Mouse (Mus musculus) CH12.LX (cell line): Measurements from ENCODE around the gene Lgi1. TPM values are rescaled to one million over a fixed set of nuclear protein-coding genes. Genes with fewer than 3 reads are reported as not detected.

ENCODE experiments used
- DNase-seq: peaks from one replicate; pipeline ENCODE4 v3.0.0-alpha.2; 2013; ENCODE audit errors: extremely low read depth
- H3K27ac ChIP-seq: 2 replicates; pipeline ENCODE4 v1.5.1; 2012; ENCODE audit warnings: low read depth, mild to moderate bottlenecking, control low read depth, moderate library complexity; ENCODE audit not compliant: insufficient read depth
- H3K27me3 ChIP-seq: replicated peaks from 2 replicates; pipeline ENCODE3; 2012; ENCODE audit warnings: inconsistent platforms
- H3K36me3 ChIP-seq, 2 experiments: replicated peaks in 1 of 2; 2 replicates each; pipeline versions ENCODE3 to v1.6.1; 2012; ENCODE audit warnings: inconsistent platforms in 1 of 2, low read length in 1 of 2, mild to moderate bottlenecking in 1 of 2, mixed read lengths in 1 of 2, moderate library complexity in 1 of 2; ENCODE audit not compliant: control insufficient read depth in 1 of 2, insufficient read depth in 1 of 2
- H3K4me1 ChIP-seq, 2 experiments: 2 replicates each; pipeline ENCODE4 v1.6.1; 2012; ENCODE audit warnings: inconsistent platforms in 1 of 2, moderate library complexity in 1 of 2; ENCODE audit not compliant: insufficient read depth in 2 of 2, control insufficient read depth in 1 of 2
- H3K4me2 ChIP-seq: 2 replicates; pipeline ENCODE4 v1.6.1; 2012; ENCODE audit warnings: low read depth, mild to moderate bottlenecking, control low read depth; ENCODE audit not compliant: poor library complexity, insufficient read depth, severe bottlenecking
- H3K4me3 ChIP-seq, 3 experiments: fragments of 150-350 bp in 1 of 3; sonication (generic) in 1 of 3; replicated peaks in 1 of 3; 2 replicates each; pipeline versions ENCODE3 to v1.5.1; 2011 to 2012; ENCODE audit warnings: low read depth in 2 of 3, low read length in 2 of 3, mild to moderate bottlenecking in 2 of 3, moderate library complexity in 2 of 3, control low read depth in 1 of 3, improper control_type of control experiment in 1 of 3, inconsistent platforms in 1 of 3, mixed read lengths in 1 of 3; ENCODE audit not compliant: poor library complexity in 1 of 3
- H3K79me2 ChIP-seq: replicated peaks from 2 replicates; pipeline ENCODE4 v1.6.1; 2012; ENCODE audit warnings: mild to moderate bottlenecking, moderate library complexity; ENCODE audit not compliant: control insufficient read depth, poor library complexity, insufficient read depth, severe bottlenecking; ENCODE audit errors: extremely low read depth
- H3K9ac ChIP-seq: 2 replicates; pipeline ENCODE4 v1.6.1; 2012; ENCODE audit warnings: low read depth, mild to moderate bottlenecking, control low read depth, moderate library complexity; ENCODE audit not compliant: insufficient read depth
- H3K9me3 ChIP-seq: replicated peaks from 2 replicates; pipeline ENCODE3; 2012; ENCODE audit warnings: low read length, inconsistent platforms, mixed read lengths
- EP300 ChIP-seq: IDR thresholded peaks from 2 replicates; pipeline ENCODE4 v1.6.1; 2011; ENCODE audit warnings: low read length, improper control_type of control experiment
- ETS1 ChIP-seq: conservative IDR thresholded peaks from 2 replicates; pipeline ENCODE4 v1.6.1; 2012; ENCODE audit warnings: low read depth, mild to moderate bottlenecking, inconsistent platforms, low read length, improper control_type of control experiment, moderate library complexity
- GABPA ChIP-seq: IDR thresholded peaks from 2 replicates; pipeline ENCODE4 v1.6.1; 2012; ENCODE audit warnings: low read depth, low read length, improper control_type of control experiment, inconsistent platforms; ENCODE audit not compliant: insufficient replicate concordance
- HCFC1 ChIP-seq: IDR thresholded peaks from 2 replicates; pipeline ENCODE4 v1.6.1; 2012; ENCODE audit warnings: low read depth, mild to moderate bottlenecking, inconsistent platforms, low read length, improper control_type of control experiment
- JUN ChIP-seq: IDR thresholded peaks from 2 replicates; pipeline ENCODE4 v1.6.1; 2011; ENCODE audit warnings: low read depth, mild to moderate bottlenecking, low read length, improper control_type of control experiment, moderate library complexity; ENCODE audit not compliant: insufficient read depth
- JUND ChIP-seq: conservative IDR thresholded peaks from 2 replicates; pipeline ENCODE4 v1.6.1; 2011; ENCODE audit warnings: low read depth, low read length, improper control_type of control experiment
- KAT2A ChIP-seq: IDR thresholded peaks from 2 replicates; pipeline ENCODE4 v1.6.1; 2012; ENCODE audit warnings: low read length, improper control_type of control experiment, inconsistent platforms; ENCODE audit not compliant: insufficient replicate concordance
- MAFK ChIP-seq: IDR thresholded peaks from 2 replicates; pipeline ENCODE4 v1.6.1; 2011; ENCODE audit warnings: low read length, improper control_type of control experiment; ENCODE audit not compliant: insufficient replicate concordance
- MAX ChIP-seq: IDR thresholded peaks from 2 replicates; pipeline ENCODE4 v1.6.1; 2011; ENCODE audit warnings: low read length, improper control_type of control experiment
- MYC ChIP-seq: IDR thresholded peaks from 2 replicates; pipeline ENCODE4 v1.6.1; 2011; ENCODE audit warnings: low read depth, mild to moderate bottlenecking, improper control_type of control experiment, low read length
- NELFE ChIP-seq: IDR thresholded peaks from 2 replicates; pipeline ENCODE4 v1.6.1; 2011; ENCODE audit warnings: low read depth, low read length, improper control_type of control experiment
- NRF1 ChIP-seq: IDR thresholded peaks from 2 replicates; pipeline ENCODE4 v1.6.1; 2014; ENCODE audit warnings: low read depth, mild to moderate bottlenecking, inconsistent platforms, low read length, improper control_type of control experiment, moderate library complexity
- POLR2A ChIP-seq: IDR thresholded peaks from 2 replicates; pipeline ENCODE4 v1.6.1; 2011; ENCODE audit warnings: low read depth, mild to moderate bottlenecking, improper control_type of control experiment, low read length
- RAD21 ChIP-seq: IDR thresholded peaks from 2 replicates; pipeline ENCODE4 v1.6.1; 2011; ENCODE audit warnings: low read depth, mild to moderate bottlenecking, low read length, improper control_type of control experiment, moderate library complexity
- RCOR1 ChIP-seq: conservative IDR thresholded peaks from 2 replicates; pipeline ENCODE4 v1.6.1; 2012; ENCODE audit warnings: low read depth, mild to moderate bottlenecking, inconsistent platforms, low read length, improper control_type of control experiment
- SMC3 ChIP-seq: IDR thresholded peaks from 2 replicates; pipeline ENCODE4 v1.6.1; 2011; ENCODE audit warnings: low read depth, low read length, improper control_type of control experiment
- TCF12 ChIP-seq: IDR thresholded peaks from 2 replicates; pipeline ENCODE4 v1.6.1; 2014; ENCODE audit warnings: low read depth, mild to moderate bottlenecking, inconsistent platforms, low read length, improper control_type of control experiment
- USF1 ChIP-seq: IDR thresholded peaks from 2 replicates; pipeline ENCODE4 v1.6.1; 2014; ENCODE audit warnings: low read depth, mild to moderate bottlenecking, inconsistent platforms, low read length, improper control_type of control experiment
- ZC3H11A ChIP-seq: IDR thresholded peaks from 2 replicates; pipeline ENCODE4 v1.6.1; 2012; ENCODE audit warnings: low read depth, mild to moderate bottlenecking, inconsistent platforms, low read length, improper control_type of control experiment
- ZMIZ1 ChIP-seq: IDR thresholded peaks from 2 replicates; pipeline ENCODE4 v1.6.1; 2012; ENCODE audit warnings: low read depth, mild to moderate bottlenecking, inconsistent platforms, low read length, improper control_type of control experiment
- ZNF384 ChIP-seq: IDR thresholded peaks from 2 replicates; pipeline ENCODE4 v1.6.1; 2012; ENCODE audit warnings: low read depth, low read length, improper control_type of control experiment, inconsistent platforms
- dilution Hi-C: fragments of 300-500 bp; cut with MboI; formaldehyde crosslinking; loops from 2 replicates; pipeline ENCODE4 v1.14.3; 2020; ENCODE audit warnings: low sequenced_read_pairs; ENCODE audit not compliant: extremely low pct_unique_long_range_greater_than_20kb, extremely low pct_ligation_motif_present
- in situ Hi-C: fragments of 300-500 bp; cut with MboI; formaldehyde crosslinking; loops from 3 replicates; pipeline ENCODE4 v1.14.3; 2019; ENCODE audit warnings: low sequenced_read_pairs, low pct_ligation_motif_present, low pct_unique_long_range_greater_than_20kb, mixed read lengths
- polyA plus RNA-seq: library from polyadenylated mRNA; unstranded; fragments of >175 nt; gene quantifications from 2 replicates; pipeline ENCODE4 v1.2.1, GENCODE M21; 2012; ENCODE audit warnings: low read depth; ENCODE audit not compliant: insufficient read length
- total RNA-seq, 2 experiments: library from RNA; depleted of rRNA; stranded (reverse); fragments of 300-350 nt in 1 of 2; fragments of >200 nt in 1 of 2; gene quantifications; 2 replicates each; pipeline ENCODE4 v1.2.3; 2012 to 2014

The Lgi1 gene
- total and polyA plus RNA-seq, 3 experiments: 0.20 TPM; not detected in 2

GRCm38 (mm10) chr19:38238213-38238951 lies 26.0 kb upstream of the Lgi1 start:
- Histone ChIP-seq H3K9me3 (no peaks in the 10 kb centered on the region), H3K4me2 (no peak overlapping the region), H3K27ac (no peak overlapping the region), H3K4me3 (no peak overlapping the region), H3K79me2 (no peaks in the 10 kb centered on the region), H3K9ac (no peak overlapping the region), H3K36me3 (no peaks in the 10 kb centered on the region), H3K4me1 (peaks cover 6 to 20% of the 10 kb centered on the region in 2 experiments), H3K27me3 (no peaks in the 10 kb centered on the region)
- dilution Hi-C loops (no loop called here), in situ Hi-C loops (no loop called here)
- TF ChIP-seq EP300 (no peak), ETS1 (no peak), RAD21 (no peak), ZNF384 (no peak), JUND (no peak), MAFK (no peak), ZMIZ1 (no peak), MYC (no peak), NRF1 (no peak), HCFC1 (no peak)
- DNase-seq: no peak

GRCm38 (mm10) chr19:38242314-38242852 lies 22.0 kb upstream of the Lgi1 start:
- no peak overlapping the region for H3K9ac ChIP-seq
- no peaks in the 10 kb centered on the region for H3K27me3 ChIP-seq
- no peak for TF ChIP-seq MAX
- TF ChIP-seq POLR2A: no peak
- no peak for TF ChIP-seq TCF12
- no peak for TF ChIP-seq JUN
- TF ChIP-seq KAT2A: no peak
- no peak for TF ChIP-seq NELFE
- no peak for TF ChIP-seq RCOR1
- TF ChIP-seq GABPA: no peak
- TF ChIP-seq NRF1: no peak
- TF ChIP-seq SMC3: no peak
- no peak for TF ChIP-seq ZC3H11A
- TF ChIP-seq USF1: no peak
- TF ChIP-seq EP300: no peak
- H3K4me1 ChIP-seq: peaks cover 6 to 18% of the 10 kb centered on the region in 2 experiments
- no peaks in the 10 kb centered on the region for H3K79me2 ChIP-seq
- no peak overlapping the region for H3K27ac ChIP-seq
- no peak overlapping the region for H3K4me2 ChIP-seq
- no peak for DNase-seq
- H3K9me3 ChIP-seq: no peaks in the 10 kb centered on the region
- H3K4me3 ChIP-seq: no peak overlapping the region
- in situ Hi-C loops: no loop called here
- no peaks in the 10 kb centered on the region for H3K36me3 ChIP-seq
- dilution Hi-C loops: no loop called here
